Mouse (Mus musculus) kidney, postnatal 0 days (tissue): ENCODE measurements around the gene Bri3bp. TPM values are rescaled to one million over a fixed set of nuclear protein-coding genes. Genes with fewer than 3 reads are reported as not detected.

Source experiments
- ATAC-seq: fragments of 200-750 bp; cut with Nextera tagmentation; replicated peaks from 2 replicates; pipeline ENCODE4 v1.8.0; 2017; ENCODE audit warnings: low read depth, moderate number of reproducible peaks, moderate TSS enrichment, moderate library complexity; ENCODE audit not compliant: low FRiP score
- DNase-seq: peaks from one replicate; pipeline ENCODE4 v3.0.0-alpha.2; 2016; ENCODE audit warnings: low spot score
- H3K27ac ChIP-seq: fragments of 300-500 bp; sonication (generic); 2 replicates; pipeline ENCODE4 v1.5.1; 2014; ENCODE audit warnings: mild to moderate bottlenecking
- H3K27me3 ChIP-seq: fragments of 300-500 bp; sonication (generic); 2 replicates; pipeline ENCODE4 v1.6.1; 2014; ENCODE audit warnings: low read length, mixed read lengths; ENCODE audit not compliant: insufficient read depth
- H3K36me3 ChIP-seq: fragments of 300-500 bp; sonication (generic); 2 replicates; pipeline ENCODE4 v1.6.1; 2014; ENCODE audit warnings: low read length, mixed read lengths; ENCODE audit not compliant: insufficient read depth
- H3K4me1 ChIP-seq: fragments of 300-500 bp; sonication (generic); replicated peaks from 2 replicates; pipeline ENCODE4 v1.6.1; 2014; ENCODE audit warnings: antibody characterized with exemption, low read length, mixed read lengths; ENCODE audit not compliant: insufficient read depth
- H3K4me2 ChIP-seq: fragments of 300-500 bp; sonication (generic); 2 replicates; pipeline ENCODE4 v1.6.1; 2014; ENCODE audit warnings: mild to moderate bottlenecking, low read length, moderate library complexity, mixed read lengths
- H3K4me3 ChIP-seq: fragments of 300-500 bp; sonication (generic); replicated peaks from 2 replicates; pipeline ENCODE4 v1.5.1; 2014; ENCODE audit warnings: low read depth, low read length
- H3K9ac ChIP-seq: fragments of 300-500 bp; sonication (generic); 2 replicates; pipeline ENCODE4 v1.6.1; 2014; ENCODE audit warnings: low read depth, low read length
- H3K9me3 ChIP-seq: fragments of 300-500 bp; sonication (generic); replicated peaks from 2 replicates; pipeline ENCODE4 v1.6.1; 2016; ENCODE audit warnings: low read length, inconsistent platforms, mixed read lengths
- CTCF ChIP-seq: IDR thresholded peaks from 2 replicates; pipeline ENCODE4 v1.5.1; 2016; ENCODE audit warnings: antibody characterized with exemption, low read depth, mild to moderate bottlenecking, moderate library complexity
- WGBS: fragments of 180-500 bp; shearing (Covaris S2); extraction: QIAGEN DNeasy Blood & Tissue Kit; methylation state at CpG from one replicate; pipeline ENCODE4 v1.1.7; 2014; 5-methylcytosine and 5-hydroxymethylcytosine counted together
- polyA plus RNA-seq: library from polyadenylated mRNA; unstranded; fragments of >200 nt; fragmentation: Nextera tagmentation; extraction: Ambion mirVana; gene quantifications from 2 replicates; pipeline ENCODE4 v1.2.1, GENCODE M21; 2015

Gene Bri3bp
- polyA plus RNA-seq, 1 experiment from 2014 or later, result 47.2 TPM

DNA sequence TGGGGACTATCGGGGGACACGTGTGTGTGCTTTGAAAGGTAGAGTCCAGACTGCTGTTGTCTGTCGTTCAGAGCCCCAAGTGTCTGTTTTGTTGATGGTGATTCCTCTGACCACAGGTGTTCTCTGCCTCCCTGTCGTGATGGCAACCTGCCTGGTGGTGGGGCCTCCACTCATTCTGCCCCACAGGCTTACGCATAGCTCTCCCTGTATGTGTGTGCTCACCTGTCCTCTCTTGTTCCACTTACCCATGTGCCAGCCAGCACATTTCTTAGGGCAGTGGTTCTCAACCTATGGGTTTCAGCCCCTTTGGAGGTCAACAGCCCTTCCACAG is 51.7 kb downstream of the Bri3bp start:
- no peaks in the 10 kb centered on the region for H3K4me1 ChIP-seq

DNA sequence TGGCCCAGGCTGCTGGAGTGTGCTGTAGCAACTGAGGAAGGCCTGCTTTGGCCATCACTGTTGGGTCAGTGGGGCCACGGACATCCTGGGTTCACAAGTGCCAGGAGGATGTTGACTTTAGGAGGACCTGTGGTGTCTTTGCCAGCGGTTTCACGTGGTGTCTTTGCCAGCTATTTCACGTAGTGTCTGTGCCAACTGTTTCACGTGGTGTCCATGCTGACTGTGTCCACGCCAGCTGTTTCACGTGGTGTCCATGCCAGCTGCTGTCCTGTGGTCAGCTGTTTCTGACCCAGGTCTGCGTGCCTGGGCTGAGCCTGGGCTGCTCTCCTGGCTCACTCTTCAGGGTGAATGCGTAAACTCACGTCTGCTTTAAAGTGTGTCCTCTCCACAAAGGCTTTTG is 54.3 kb downstream of the Bri3bp start:
- Histone ChIP-seq H3K9me3 (no peaks in the 10 kb centered on the region), H3K36me3 (0 out of 2 replicates have a peak, but pooled peaks cover 7% of the 10 kb centered on the region), H3K4me1 (no peaks in the 10 kb centered on the region), H3K4me2 (no peak overlapping the region), H3K27me3 (no peaks in the 10 kb centered on the region), H3K9ac (no peak overlapping the region), H3K4me3 (no peak overlapping the region), H3K27ac (no peak overlapping the region)
- WGBS, result 90% methylated on average over 10 of the region's 10 CpGs
- ATAC-seq (no peak), DNase-seq (no peak)
- no peak for TF ChIP-seq CTCF

More for the DNA sequence above, 51.7 kb downstream of the Bri3bp start:
- H3K9ac ChIP-seq, result no peak overlapping the region
- no peak overlapping the region for H3K4me3 ChIP-seq
- DNase-seq, result no peak
- no peak for TF ChIP-seq CTCF
- no peaks in the 10 kb centered on the region for H3K27me3 ChIP-seq
- H3K4me2 ChIP-seq, result no peak overlapping the region
- WGBS, result 77% methylated on average over 5 of the region's 5 CpGs
- H3K9me3 ChIP-seq, result no peaks in the 10 kb centered on the region
- H3K36me3 ChIP-seq, result peaks cover 7% of the 10 kb centered on the region; the same call in 1 of the 2 replicates
- no peak overlapping the region for H3K27ac ChIP-seq
- no peak for ATAC-seq

DNA sequence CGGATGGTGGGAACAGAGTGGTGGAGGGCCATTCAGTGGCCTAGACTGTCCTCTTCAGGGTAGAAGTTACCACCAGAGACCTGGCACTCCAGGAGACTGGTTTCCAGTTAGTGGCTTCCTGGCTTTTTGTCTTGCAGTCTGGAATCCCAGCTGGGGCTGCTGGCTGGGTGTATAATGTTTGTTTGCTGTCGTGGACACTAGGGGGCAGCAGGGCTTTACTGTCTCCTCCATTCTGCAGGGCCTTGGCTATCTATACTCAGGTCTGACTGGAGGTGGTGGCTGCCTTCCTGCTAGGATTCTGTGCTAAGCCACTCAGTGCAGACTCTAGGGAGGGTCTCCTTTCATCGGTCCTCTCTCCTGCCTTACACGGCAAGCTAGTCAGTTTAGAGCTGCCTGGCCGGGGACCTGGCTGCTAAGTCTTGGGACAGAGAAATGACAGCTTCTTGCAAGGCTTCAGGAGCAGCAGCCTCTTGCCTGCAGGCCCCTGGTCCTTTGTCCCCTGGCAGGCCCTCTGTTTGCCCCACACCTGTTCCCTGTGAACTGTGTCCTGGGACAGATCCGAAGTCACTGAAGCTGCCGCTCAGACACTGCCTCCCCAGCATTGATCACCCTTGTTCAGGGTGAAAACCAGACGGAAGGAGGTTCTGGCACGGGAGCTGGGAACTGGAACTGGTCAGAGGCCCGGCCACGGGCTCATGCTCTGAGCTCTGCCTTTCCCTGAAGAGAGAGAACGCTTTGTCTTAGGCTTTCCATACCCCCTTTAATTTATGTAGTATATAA is 56.6 kb downstream of the Bri3bp start:
- 70% methylated on average over 12 of the region's 12 CpGs for WGBS
- TF ChIP-seq CTCF, result peak; percentile 74
- no peak overlapping the region for H3K9ac ChIP-seq
- H3K27me3 ChIP-seq, result no peaks in the 10 kb centered on the region
- H3K4me1 ChIP-seq, result no peaks in the 10 kb centered on the region
- H3K4me2 ChIP-seq, result no peak overlapping the region
- peak; percentile 86 for DNase-seq
- H3K36me3 ChIP-seq, result no peaks in the 10 kb centered on the region
- ATAC-seq, result peak; percentile 40; the same call in 1 of the 2 replicates
- H3K9me3 ChIP-seq, result no peaks in the 10 kb centered on the region
- no peak overlapping the region for H3K27ac ChIP-seq
- no peak overlapping the region for H3K4me3 ChIP-seq

DNA sequence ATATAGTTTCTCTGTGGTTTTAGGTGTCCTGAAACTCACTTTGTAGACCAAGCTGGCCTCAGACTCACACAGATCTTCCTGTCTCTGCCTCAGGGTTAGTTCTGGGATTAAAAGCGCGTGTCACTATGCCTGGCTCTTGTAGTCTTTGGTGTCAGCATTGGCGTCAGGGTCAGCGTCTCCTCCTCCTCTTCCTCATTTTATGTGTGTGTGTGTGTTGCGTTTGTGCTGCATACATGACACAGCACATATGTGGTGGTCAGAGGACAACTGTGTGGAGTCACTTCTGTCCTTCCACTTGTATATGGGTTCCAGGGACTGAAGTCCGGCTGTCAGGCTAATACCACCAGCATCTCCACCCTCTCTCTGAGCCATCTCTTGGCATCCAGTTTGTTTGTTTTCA is 60.1 kb downstream of the Bri3bp start:
- Histone ChIP-seq H3K36me3 (peaks cover 9% of the 10 kb centered on the region; the same call in 1 of the 2 replicates), H3K27ac (no peak overlapping the region), H3K27me3 (no peaks in the 10 kb centered on the region), H3K9me3 (no peaks in the 10 kb centered on the region), H3K4me1 (no peaks in the 10 kb centered on the region), H3K4me2 (no peak overlapping the region), H3K9ac (no peak overlapping the region), H3K4me3 (no peak overlapping the region)
- ATAC-seq (no peak), DNase-seq (no peak)
- no peak for TF ChIP-seq CTCF
- 89% methylated on average over 6 of the region's 6 CpGs for WGBS

DNA sequence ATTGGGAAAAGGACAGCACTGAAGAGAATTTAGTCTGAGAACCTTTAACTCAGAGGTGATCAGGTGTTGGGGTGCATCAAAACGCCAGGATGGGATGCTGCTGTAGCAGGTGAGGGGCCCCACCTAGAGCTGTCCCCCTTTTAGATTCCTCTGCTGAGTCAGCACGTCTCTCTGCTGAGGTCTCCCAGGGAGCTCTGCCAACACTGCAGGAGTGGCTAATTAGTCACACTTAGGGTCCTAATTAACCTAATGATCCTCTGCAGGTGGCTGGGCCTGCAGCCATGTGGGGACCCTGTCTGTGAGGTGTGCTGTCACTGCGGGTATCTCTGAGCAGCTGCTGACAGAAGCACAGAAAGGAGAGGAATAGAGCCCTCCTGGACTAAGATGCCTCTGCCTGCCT is 60.8 kb downstream of the Bri3bp start:
- Histone ChIP-seq H3K4me3 (no peak overlapping the region), H3K27ac (no peak overlapping the region), H3K4me1 (no peaks in the 10 kb centered on the region), H3K36me3 (peaks cover 9% of the 10 kb centered on the region; the same call in 1 of the 2 replicates), H3K9me3 (no peaks in the 10 kb centered on the region), H3K9ac (no peak overlapping the region), H3K4me2 (no peak overlapping the region), H3K27me3 (no peaks in the 10 kb centered on the region)
- TF ChIP-seq CTCF, result no peak
- DNase-seq (no peak), ATAC-seq (no peak)
- 56% methylated on average over 3 of the region's 3 CpGs for WGBS

DNA sequence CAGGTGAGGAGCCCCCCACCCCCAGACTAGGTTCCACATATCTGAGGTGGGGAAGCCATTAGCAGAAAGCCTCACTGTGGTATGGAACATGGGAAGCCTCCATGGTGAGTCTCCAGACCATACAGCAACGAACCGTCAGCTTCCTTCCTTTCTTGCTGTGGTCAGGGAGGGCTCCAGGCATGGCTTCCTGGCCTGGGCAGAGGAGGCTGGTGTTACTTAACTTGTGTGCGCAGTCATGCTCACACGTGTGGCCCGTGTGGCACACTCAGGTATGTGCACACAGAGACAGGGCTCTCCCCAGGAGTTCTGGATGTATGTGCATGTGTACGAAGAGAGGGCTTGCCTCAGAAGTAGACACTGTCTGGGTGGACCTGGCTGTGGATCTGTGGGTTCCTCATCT is 62.3 kb downstream of the Bri3bp start:
- WGBS, result 89% methylated on average over 6 of the region's 6 CpGs
- no peak for ATAC-seq

More for the DNA sequence above, 62.3 kb downstream of the Bri3bp start:
- H3K4me3 ChIP-seq, result no peak overlapping the region
- no peak for DNase-seq
- no peak overlapping the region for H3K9ac ChIP-seq
- no peaks in the 10 kb centered on the region for H3K27me3 ChIP-seq
- no peak for TF ChIP-seq CTCF
- no peaks in the 10 kb centered on the region for H3K4me1 ChIP-seq
- H3K27ac ChIP-seq, result no peak overlapping the region
- H3K9me3 ChIP-seq, result no peaks in the 10 kb centered on the region
- no peak overlapping the region for H3K4me2 ChIP-seq
- H3K36me3 ChIP-seq, result peaks cover 9% of the 10 kb centered on the region; the same call in 1 of the 2 replicates
